Mouse (Mus musculus) limb, embryonic 14.5 days (tissue): Measurements from ENCODE around the gene Ctnna2. TPM values are rescaled to one million over a fixed set of nuclear protein-coding genes. Genes with fewer than 3 reads are reported as not detected.

Experiments
- ATAC-seq: fragments of 200-750 bp; cut with Nextera tagmentation; 2 replicates; pipeline ENCODE4 v1.8.0; 2017; ENCODE audit warnings: low read depth, moderate number of reproducible peaks, moderate TSS enrichment; ENCODE audit not compliant: low FRiP score
- DNase-seq: peaks from one replicate; pipeline ENCODE4 v3.0.0-alpha.2; 2015; ENCODE audit warnings: low spot score
- H3K27ac ChIP-seq: fragments of 300-500 bp; sonication (generic); replicated peaks from 2 replicates; pipeline ENCODE4 v1.5.1; 2014; ENCODE audit warnings: low read depth, mild to moderate bottlenecking, low read length, moderate library complexity, mixed read lengths
- H3K27me3 ChIP-seq: fragments of 300-500 bp; sonication (generic); 2 replicates; pipeline ENCODE4 v1.6.1; 2014; ENCODE audit warnings: low read length, mixed read lengths; ENCODE audit not compliant: control insufficient read depth, insufficient read depth
- H3K36me3 ChIP-seq: fragments of 300-500 bp; sonication (generic); 2 replicates; pipeline ENCODE4 v1.6.1; 2014; ENCODE audit warnings: mild to moderate bottlenecking, low read length, moderate library complexity, mixed read lengths; ENCODE audit not compliant: control insufficient read depth, insufficient read depth
- H3K4me1 ChIP-seq: fragments of 300-500 bp; sonication (generic); 2 replicates; pipeline ENCODE4 v1.6.1; 2014; ENCODE audit warnings: antibody characterized with exemption, low read length, mixed read lengths; ENCODE audit not compliant: control insufficient read depth, insufficient read depth
- H3K4me2 ChIP-seq: fragments of 300-500 bp; sonication (generic); replicated peaks from 2 replicates; pipeline ENCODE4 v1.6.1; 2014; ENCODE audit warnings: low read depth, mild to moderate bottlenecking, low read length, moderate library complexity; ENCODE audit not compliant: severe bottlenecking
- H3K4me3 ChIP-seq: fragments of 300-500 bp; sonication (generic); replicated peaks from 2 replicates; pipeline ENCODE4 v1.5.1; 2014; ENCODE audit warnings: low read length
- H3K9ac ChIP-seq: fragments of 300-500 bp; sonication (generic); 2 replicates; pipeline ENCODE4 v1.6.1; 2014; ENCODE audit warnings: mild to moderate bottlenecking, low read depth, low read length, moderate library complexity; ENCODE audit not compliant: severe bottlenecking
- H3K9me3 ChIP-seq: fragments of 300-500 bp; sonication (generic); 2 replicates; pipeline ENCODE4 v1.6.1; 2016; ENCODE audit warnings: low read length; ENCODE audit not compliant: control insufficient read depth
- POLR2A ChIP-seq: fragments of 200-500 bp; IDR thresholded peaks from 2 replicates; pipeline ENCODE4 v1.8.0; 2012; ENCODE audit warnings: inconsistent platforms, mild to moderate bottlenecking, moderate library complexity, borderline replicate concordance; ENCODE audit not compliant: insufficient read depth, insufficient read length; ENCODE audit errors: extremely low read depth
- WGBS: fragments of 180-500 bp; shearing (Covaris S2); extraction: QIAGEN DNeasy Blood & Tissue Kit; methylation state at CpG from one replicate; pipeline ENCODE4 v1.1.7; 2014; 5-methylcytosine and 5-hydroxymethylcytosine counted together
- polyA plus RNA-seq, 2 experiments: library from polyadenylated mRNA; depleted of rRNA in 1 of 2; stranded (reverse) in 1 of 2; unstranded in 1 of 2; fragments of >200 nt; fragmentation: Nextera tagmentation in 1 of 2; extraction: Ambion mirVana in 1 of 2; gene quantifications; 2 replicates each; pipeline versions ENCODE4 v1.2.1 to v1.2.3; 2012 to 2014

Ctnna2 gene
- polyA plus RNA-seq, 2 experiments, result 1.7 to 2.7 TPM

GRCm38 (mm10) chr6:77847651-77848050, 131.8 kb downstream of the Ctnna2 start:
- 84% methylated on average over 2 of the region's 2 CpGs for WGBS
- no peak for DNase-seq
- H3K27me3 ChIP-seq, result no peaks in the 10 kb centered on the region
- no peak overlapping the region for H3K4me2 ChIP-seq
- no peak overlapping the region for H3K9ac ChIP-seq
- ATAC-seq, result no peak
- H3K4me3 ChIP-seq, result no peak overlapping the region
- H3K4me1 ChIP-seq, result no peaks in the 10 kb centered on the region
- H3K9me3 ChIP-seq, result no peaks in the 10 kb centered on the region
- no peaks in the 10 kb centered on the region for H3K36me3 ChIP-seq
- no peak overlapping the region for H3K27ac ChIP-seq
- TF ChIP-seq POLR2A, result no peak

GRCm38 (mm10) chr6:77839076-77839475, 140.4 kb downstream of the Ctnna2 start:
- Histone ChIP-seq H3K9me3 (no peaks in the 10 kb centered on the region), H3K27me3 (no peaks in the 10 kb centered on the region), H3K4me1 (no peaks in the 10 kb centered on the region), H3K36me3 (no peaks in the 10 kb centered on the region), H3K4me2 (no peak overlapping the region), H3K27ac (no peak overlapping the region), H3K4me3 (no peak overlapping the region), H3K9ac (no peak overlapping the region)
- ATAC-seq (no peak), DNase-seq (no peak)
- 72% methylated on average over 2 of the region's 2 CpGs for WGBS
- TF ChIP-seq POLR2A, result no peak

- Histone ChIP-seq H3K27ac (no peak overlapping the region), H3K9ac (no peak overlapping the region), H3K36me3 (no peaks in the 10 kb centered on the region), H3K4me3 (no peak overlapping the region), H3K27me3 (no peaks in the 10 kb centered on the region), H3K4me1 (no peaks in the 10 kb centered on the region), H3K9me3 (no peaks in the 10 kb centered on the region), H3K4me2 (no peak overlapping the region)
- DNase-seq (no peak), ATAC-seq (no peak)
- TF ChIP-seq POLR2A, result no peak
Observed at GRCm38 (mm10) chr6:77838653-77839052, 140.8 kb downstream of the Ctnna2 start.

- WGBS, result 77% methylated on average over 3 of the region's 3 CpGs
- no peak for DNase-seq
- no peak for TF ChIP-seq POLR2A
- no peaks in the 10 kb centered on the region for H3K36me3 ChIP-seq
- H3K9me3 ChIP-seq, result no peaks in the 10 kb centered on the region
- H3K9ac ChIP-seq, result no peak overlapping the region
- H3K4me2 ChIP-seq, result no peak overlapping the region
- H3K4me3 ChIP-seq, result no peak overlapping the region
- no peak overlapping the region for H3K27ac ChIP-seq
- no peaks in the 10 kb centered on the region for H3K27me3 ChIP-seq
- no peak for ATAC-seq
- no peaks in the 10 kb centered on the region for H3K4me1 ChIP-seq
Observed at GRCm38 (mm10) chr6:77837543-77837942, 142.0 kb downstream of the Ctnna2 start.

GRCm38 (mm10) chr6:77834680-77835079, 144.8 kb downstream of the Ctnna2 start:
- no peak for DNase-seq
- no peaks in the 10 kb centered on the region for H3K9me3 ChIP-seq
- H3K36me3 ChIP-seq, result no peaks in the 10 kb centered on the region
- WGBS, result 71% methylated on average over 2 of the region's 2 CpGs
- H3K9ac ChIP-seq, result no peak overlapping the region
- H3K27ac ChIP-seq, result no peak overlapping the region
- no peak overlapping the region for H3K4me2 ChIP-seq
- no peaks in the 10 kb centered on the region for H3K4me1 ChIP-seq
- no peak for ATAC-seq
- no peak overlapping the region for H3K4me3 ChIP-seq
- H3K27me3 ChIP-seq, result no peaks in the 10 kb centered on the region
- TF ChIP-seq POLR2A, result no peak

GRCm38 (mm10) chr6:77827526-77827925, 152.0 kb downstream of the Ctnna2 start:
- ATAC-seq (no peak), DNase-seq (no peak)
- 89% methylated on average over 1 of the region's 1 CpGs for WGBS
- no peak overlapping the region for H3K9ac ChIP-seq
- no peak for TF ChIP-seq POLR2A
- H3K9me3 ChIP-seq, result no peaks in the 10 kb centered on the region
- no peak overlapping the region for H3K4me2 ChIP-seq
- H3K4me3 ChIP-seq, result no peak overlapping the region
- no peak overlapping the region for H3K27ac ChIP-seq
- no peaks in the 10 kb centered on the region for H3K27me3 ChIP-seq
- no peaks in the 10 kb centered on the region for H3K36me3 ChIP-seq
- H3K4me1 ChIP-seq, result no peaks in the 10 kb centered on the region
